Mouse (Mus musculus): Measurements from ENCODE around the gene 2010111I01Rik. TPM values are rescaled to one million over a fixed set of nuclear protein-coding genes. Genes with fewer than 3 reads are reported as not detected.

Gene 2010111I01Rik
- polyA plus RNA-seq, 1 experiment from 2014 or later = 23.5 TPM

- DNase-seq (ENCODE audit: low spot score) = peak; percentile 4
Observed at GRCm38 (mm10) chr13:63113881-63114301, 149.2 kb downstream of the 2010111I01Rik start.

GRCm38 (mm10) chr13:63115187-63115784 is 150.6 kb downstream of the 2010111I01Rik start:
- Histone ChIP-seq H3K9me3 (replicated peaks; ENCODE audit: control insufficient read depth, low read length) (no peaks in the 10 kb centered on the region), H3K36me3 (ENCODE audit: control insufficient read depth, insufficient read depth, low read length) (no peaks in the 10 kb centered on the region), H3K4me1 (ENCODE audit: control insufficient read depth, insufficient read depth, low read length) (0 out of 2 replicates have a peak, but pooled peaks cover 5% of the 10 kb centered on the region), H3K9ac (ENCODE audit: low read length) (no peak overlapping the region), H3K27me3 (replicated peaks; ENCODE audit: control insufficient read depth, insufficient read depth, low read length) (no peaks in the 10 kb centered on the region), H3K4me3 (ENCODE audit: low read depth, low read length) (no peak overlapping the region), H3K4me2 (ENCODE audit: low read length) (no peak overlapping the region), H3K27ac (ENCODE audit: low read depth, low read length) (no peak overlapping the region)
- DNase-seq (ENCODE audit: low spot score) (no peak), ATAC-seq (no peak)
- 81% methylated on average over 3 of the region's 3 CpGs for WGBS

More at GRCm38 (mm10) chr13:63113881-63114301, 149.2 kb downstream of the 2010111I01Rik start:
- H3K4me2 ChIP-seq (ENCODE audit: low read length) = no peak overlapping the region
- no peak overlapping the region for H3K27ac ChIP-seq (ENCODE audit: low read depth, low read length)
- no peak overlapping the region for H3K9ac ChIP-seq (ENCODE audit: low read length)
- no peaks in the 10 kb centered on the region for H3K27me3 ChIP-seq (replicated peaks; ENCODE audit: control insufficient read depth, insufficient read depth, low read length)
- no peaks in the 10 kb centered on the region for H3K36me3 ChIP-seq (ENCODE audit: control insufficient read depth, insufficient read depth, low read length)
- 35% methylated on average over 4 of the region's 4 CpGs for WGBS
- no peaks in the 10 kb centered on the region for H3K9me3 ChIP-seq (replicated peaks; ENCODE audit: control insufficient read depth, low read length)
- no peak for ATAC-seq
- H3K4me1 ChIP-seq (ENCODE audit: control insufficient read depth, insufficient read depth, low read length) = 0 out of 2 replicates have a peak, but pooled peaks cover 5% of the 10 kb centered on the region
- no peak overlapping the region for H3K4me3 ChIP-seq (ENCODE audit: low read depth, low read length)

- WGBS = 76% methylated on average over 3 of the region's 3 CpGs
- Histone ChIP-seq H3K9me3 (replicated peaks; ENCODE audit: control insufficient read depth, low read length) (no peaks in the 10 kb centered on the region), H3K4me3 (ENCODE audit: low read depth, low read length) (no peak overlapping the region), H3K27ac (ENCODE audit: low read depth, low read length) (no peak overlapping the region), H3K4me1 (ENCODE audit: control insufficient read depth, insufficient read depth, low read length) (0 out of 2 replicates have a peak, but pooled peaks cover 5% of the 10 kb centered on the region), H3K9ac (ENCODE audit: low read length) (no peak overlapping the region), H3K36me3 (ENCODE audit: control insufficient read depth, insufficient read depth, low read length) (no peaks in the 10 kb centered on the region), H3K27me3 (replicated peaks; ENCODE audit: control insufficient read depth, insufficient read depth, low read length) (no peaks in the 10 kb centered on the region), H3K4me2 (ENCODE audit: low read length) (no peak overlapping the region)
- ATAC-seq (no peak), DNase-seq (ENCODE audit: low spot score) (no peak)
Observed at GRCm38 (mm10) chr13:63117495-63118184, 152.9 kb downstream of the 2010111I01Rik start.

GRCm38 (mm10) chr13:63118682-63119081 is 154.0 kb downstream of the 2010111I01Rik start:
- Histone ChIP-seq H3K27me3 (replicated peaks; ENCODE audit: control insufficient read depth, insufficient read depth, low read length) (no peaks in the 10 kb centered on the region), H3K4me2 (ENCODE audit: low read length) (no peak overlapping the region), H3K36me3 (ENCODE audit: control insufficient read depth, insufficient read depth, low read length) (no peaks in the 10 kb centered on the region), H3K4me3 (ENCODE audit: low read depth, low read length) (no peak overlapping the region), H3K4me1 (ENCODE audit: control insufficient read depth, insufficient read depth, low read length) (0 out of 2 replicates have a peak, but pooled peaks cover 2% of the 10 kb centered on the region), H3K9me3 (replicated peaks; ENCODE audit: control insufficient read depth, low read length) (no peaks in the 10 kb centered on the region), H3K27ac (ENCODE audit: low read depth, low read length) (no peak overlapping the region), H3K9ac (ENCODE audit: low read length) (no peak overlapping the region)
- DNase-seq (ENCODE audit: low spot score) = no peak
- 91% methylated on average over 3 of the region's 3 CpGs for WGBS
- no peak for ATAC-seq

GRCm38 (mm10) chr13:63120296-63120695 is 155.6 kb downstream of the 2010111I01Rik start:
- H3K4me1 ChIP-seq (ENCODE audit: control insufficient read depth, insufficient read depth, low read length) = no peaks in the 10 kb centered on the region
- ATAC-seq (no peak), DNase-seq (ENCODE audit: low spot score) (no peak)
- WGBS = 83% methylated on average over 2 of the region's 2 CpGs
- no peaks in the 10 kb centered on the region for H3K36me3 ChIP-seq (ENCODE audit: control insufficient read depth, insufficient read depth, low read length)
- H3K9me3 ChIP-seq (replicated peaks; ENCODE audit: control insufficient read depth, low read length) = no peaks in the 10 kb centered on the region
- no peak overlapping the region for H3K4me2 ChIP-seq (ENCODE audit: low read length)
- no peak overlapping the region for H3K27ac ChIP-seq (ENCODE audit: low read depth, low read length)
- no peak overlapping the region for H3K4me3 ChIP-seq (ENCODE audit: low read depth, low read length)
- no peaks in the 10 kb centered on the region for H3K27me3 ChIP-seq (replicated peaks; ENCODE audit: control insufficient read depth, insufficient read depth, low read length)
- H3K9ac ChIP-seq (ENCODE audit: low read length) = no peak overlapping the region

- no peaks in the 10 kb centered on the region for H3K9me3 ChIP-seq (replicated peaks; ENCODE audit: control insufficient read depth, low read length)
- ATAC-seq = no peak
- H3K9ac ChIP-seq (ENCODE audit: low read length) = no peak overlapping the region
- H3K4me1 ChIP-seq (ENCODE audit: control insufficient read depth, insufficient read depth, low read length) = no peaks in the 10 kb centered on the region
- no peaks in the 10 kb centered on the region for H3K36me3 ChIP-seq (ENCODE audit: control insufficient read depth, insufficient read depth, low read length)
- no peak for DNase-seq (ENCODE audit: low spot score)
- no peaks in the 10 kb centered on the region for H3K27me3 ChIP-seq (replicated peaks; ENCODE audit: control insufficient read depth, insufficient read depth, low read length)
- H3K27ac ChIP-seq (ENCODE audit: low read depth, low read length) = no peak overlapping the region
- no peak overlapping the region for H3K4me3 ChIP-seq (ENCODE audit: low read depth, low read length)
- WGBS = 84% methylated on average over 4 of the region's 4 CpGs
- no peak overlapping the region for H3K4me2 ChIP-seq (ENCODE audit: low read length)
Observed at GRCm38 (mm10) chr13:63121747-63122146, 157.1 kb downstream of the 2010111I01Rik start.

GRCm38 (mm10) chr13:63126206-63126605 is 161.5 kb downstream of the 2010111I01Rik start:
- H3K4me1 ChIP-seq (ENCODE audit: control insufficient read depth, insufficient read depth, low read length) = no peaks in the 10 kb centered on the region
- WGBS = 43% methylated on average over 3 of the region's 3 CpGs
- H3K9ac ChIP-seq (ENCODE audit: low read length) = no peak overlapping the region
- H3K4me3 ChIP-seq (ENCODE audit: low read depth, low read length) = no peak overlapping the region
- no peaks in the 10 kb centered on the region for H3K27me3 ChIP-seq (replicated peaks; ENCODE audit: control insufficient read depth, insufficient read depth, low read length)
- no peaks in the 10 kb centered on the region for H3K36me3 ChIP-seq (ENCODE audit: control insufficient read depth, insufficient read depth, low read length)
- no peak overlapping the region for H3K4me2 ChIP-seq (ENCODE audit: low read length)
- ATAC-seq (no peak), DNase-seq (ENCODE audit: low spot score) (no peak)
- peaks cover 10% of the 10 kb centered on the region; the same call in 1 of the 2 replicates for H3K9me3 ChIP-seq (replicated peaks; ENCODE audit: control insufficient read depth, low read length)
- no peak overlapping the region for H3K27ac ChIP-seq (ENCODE audit: low read depth, low read length)

GRCm38 (mm10) chr13:63127516-63127915 is 162.8 kb downstream of the 2010111I01Rik start:
- no peaks in the 10 kb centered on the region for H3K27me3 ChIP-seq (replicated peaks; ENCODE audit: control insufficient read depth, insufficient read depth, low read length)
- H3K4me2 ChIP-seq (ENCODE audit: low read length) = no peak overlapping the region
- no peak overlapping the region for H3K4me3 ChIP-seq (ENCODE audit: low read depth, low read length)
- H3K27ac ChIP-seq (ENCODE audit: low read depth, low read length) = no peak overlapping the region
- 97% methylated on average over 1 of the region's 1 CpGs for WGBS
- DNase-seq (ENCODE audit: low spot score) (no peak), ATAC-seq (no peak)
- no peak overlapping the region for H3K9ac ChIP-seq (ENCODE audit: low read length)
- no peaks in the 10 kb centered on the region for H3K4me1 ChIP-seq (ENCODE audit: control insufficient read depth, insufficient read depth, low read length)
- no peaks in the 10 kb centered on the region for H3K36me3 ChIP-seq (ENCODE audit: control insufficient read depth, insufficient read depth, low read length)
- peaks cover 10% of the 10 kb centered on the region; the same call in 1 of the 2 replicates for H3K9me3 ChIP-seq (replicated peaks; ENCODE audit: control insufficient read depth, low read length)

- Histone ChIP-seq H3K27me3 (replicated peaks; ENCODE audit: control insufficient read depth, insufficient read depth, low read length) (no peaks in the 10 kb centered on the region), H3K9ac (ENCODE audit: low read length) (no peak overlapping the region), H3K27ac (ENCODE audit: low read depth, low read length) (no peak overlapping the region), H3K9me3 (replicated peaks; ENCODE audit: control insufficient read depth, low read length) (no peaks in the 10 kb centered on the region), H3K36me3 (ENCODE audit: control insufficient read depth, insufficient read depth, low read length) (no peaks in the 10 kb centered on the region), H3K4me3 (ENCODE audit: low read depth, low read length) (no peak overlapping the region), H3K4me1 (ENCODE audit: control insufficient read depth, insufficient read depth, low read length) (no peaks in the 10 kb centered on the region), H3K4me2 (ENCODE audit: low read length) (no peak overlapping the region)
- DNase-seq (ENCODE audit: low spot score) (no peak), ATAC-seq (no peak)
- 76% methylated on average over 5 of the region's 5 CpGs for WGBS
Observed at GRCm38 (mm10) chr13:63134879-63135421, 170.3 kb downstream of the 2010111I01Rik start.

Data from forebrain, embryonic 14.5 days (tissue).